Mouse (Mus musculus): Measurements from ENCODE around the gene Bri3bp. TPM values are rescaled to one million over a fixed set of nuclear protein-coding genes. Genes with fewer than 3 reads are reported as not detected.
A peak's percentile ranks its signal among the peaks of the same experiment; 100 is the strongest.

Gene Bri3bp
- polyA plus RNA-seq, 1 experiment: 23.5 TPM

- DNase-seq (ENCODE audit: low read depth): no peak
- TF ChIP-seq POLR2A (IDR thresholded peaks at IDR 0.05; ENCODE audit: borderline replicate concordance, extremely low read depth, insufficient read depth, insufficient read length, poor library complexity, severe bottlenecking) (no peak), CTCF (IDR thresholded peaks at IDR 0.05; ENCODE audit: borderline replicate concordance, extremely low read depth, insufficient read depth, insufficient read length) (no peak)
Observed at GRCm38 (mm10) chr5:125491107-125491506, 49.7 kb downstream of the Bri3bp start.

DNA sequence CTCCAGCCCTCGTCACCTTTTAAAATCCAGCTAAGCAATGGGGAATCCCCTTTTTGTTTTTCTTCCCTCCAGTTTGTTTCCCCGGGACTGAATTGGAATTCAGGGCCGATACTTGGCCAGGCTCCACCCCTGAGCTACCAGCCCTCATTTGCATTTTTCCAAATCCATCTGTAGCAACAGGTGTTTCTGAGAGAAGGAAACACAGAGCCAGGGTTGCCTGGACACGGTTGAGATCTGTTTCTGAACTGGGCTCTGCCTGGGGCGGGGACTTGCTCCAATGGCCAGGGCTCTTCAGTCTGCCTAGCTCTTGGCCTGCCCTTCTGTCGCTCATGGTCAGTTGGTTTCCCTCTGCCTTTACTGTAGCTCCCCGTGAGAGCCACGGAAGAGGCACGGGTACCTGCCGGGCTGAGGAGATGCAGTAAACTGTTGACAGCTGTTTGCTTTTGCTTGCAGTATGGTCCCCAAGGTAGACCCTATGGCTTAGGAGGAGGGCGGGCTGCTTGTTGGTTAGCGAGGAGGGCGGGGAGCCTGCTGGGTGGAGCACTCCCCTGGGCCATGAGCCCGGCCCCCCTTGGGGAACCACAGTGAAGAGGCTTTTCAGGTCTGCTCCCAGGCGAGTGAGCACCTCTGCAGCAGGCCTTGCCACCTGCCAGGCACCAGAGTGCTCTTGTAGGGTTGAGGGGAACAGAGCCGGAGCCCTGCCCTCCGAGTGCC lies 51.2 kb downstream of the Bri3bp start:
- DNase-seq (ENCODE audit: low read depth): peak; percentile 26
- TF ChIP-seq POLR2A (IDR thresholded peaks at IDR 0.05; ENCODE audit: borderline replicate concordance, extremely low read depth, insufficient read depth, insufficient read length, poor library complexity, severe bottlenecking): no peak
- TF ChIP-seq CTCF (IDR thresholded peaks at IDR 0.05; ENCODE audit: borderline replicate concordance, extremely low read depth, insufficient read depth, insufficient read length): no peak

GRCm38 (mm10) chr5:125493093-125493423 lies 51.7 kb downstream of the Bri3bp start:
- no peak for DNase-seq (ENCODE audit: low read depth)
- TF ChIP-seq CTCF (IDR thresholded peaks at IDR 0.05; ENCODE audit: borderline replicate concordance, extremely low read depth, insufficient read depth, insufficient read length) (no peak), POLR2A (IDR thresholded peaks at IDR 0.05; ENCODE audit: borderline replicate concordance, extremely low read depth, insufficient read depth, insufficient read length, poor library complexity, severe bottlenecking) (no peak)

GRCm38 (mm10) chr5:125495655-125496054 lies 54.3 kb downstream of the Bri3bp start:
- TF ChIP-seq POLR2A (IDR thresholded peaks at IDR 0.05; ENCODE audit: borderline replicate concordance, extremely low read depth, insufficient read depth, insufficient read length, poor library complexity, severe bottlenecking): no peak
- DNase-seq (ENCODE audit: low read depth): no peak

GRCm38 (mm10) chr5:125497821-125498600 lies 56.6 kb downstream of the Bri3bp start:
- TF ChIP-seq POLR2A (IDR thresholded peaks at IDR 0.05; ENCODE audit: borderline replicate concordance, extremely low read depth, insufficient read depth, insufficient read length, poor library complexity, severe bottlenecking) (no peak), CTCF (IDR thresholded peaks at IDR 0.05; ENCODE audit: borderline replicate concordance, extremely low read depth, insufficient read depth, insufficient read length) (peak; percentile 76)
- DNase-seq (ENCODE audit: low read depth): peak; percentile 84

- no peak for DNase-seq (ENCODE audit: low read depth)
- TF ChIP-seq POLR2A (IDR thresholded peaks at IDR 0.05; ENCODE audit: borderline replicate concordance, extremely low read depth, insufficient read depth, insufficient read length, poor library complexity, severe bottlenecking) (no peak), CTCF (IDR thresholded peaks at IDR 0.05; ENCODE audit: borderline replicate concordance, extremely low read depth, insufficient read depth, insufficient read length) (no peak)
Observed at GRCm38 (mm10) chr5:125501505-125501904, 60.1 kb downstream of the Bri3bp start.

DNA sequence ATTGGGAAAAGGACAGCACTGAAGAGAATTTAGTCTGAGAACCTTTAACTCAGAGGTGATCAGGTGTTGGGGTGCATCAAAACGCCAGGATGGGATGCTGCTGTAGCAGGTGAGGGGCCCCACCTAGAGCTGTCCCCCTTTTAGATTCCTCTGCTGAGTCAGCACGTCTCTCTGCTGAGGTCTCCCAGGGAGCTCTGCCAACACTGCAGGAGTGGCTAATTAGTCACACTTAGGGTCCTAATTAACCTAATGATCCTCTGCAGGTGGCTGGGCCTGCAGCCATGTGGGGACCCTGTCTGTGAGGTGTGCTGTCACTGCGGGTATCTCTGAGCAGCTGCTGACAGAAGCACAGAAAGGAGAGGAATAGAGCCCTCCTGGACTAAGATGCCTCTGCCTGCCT lies 60.8 kb downstream of the Bri3bp start:
- no peak for TF ChIP-seq CTCF (IDR thresholded peaks at IDR 0.05; ENCODE audit: borderline replicate concordance, extremely low read depth, insufficient read depth, insufficient read length)
- TF ChIP-seq POLR2A (IDR thresholded peaks at IDR 0.05; ENCODE audit: borderline replicate concordance, extremely low read depth, insufficient read depth, insufficient read length, poor library complexity, severe bottlenecking): no peak
- DNase-seq (ENCODE audit: low read depth): peak; percentile 59

- TF ChIP-seq CTCF (IDR thresholded peaks at IDR 0.05; ENCODE audit: borderline replicate concordance, extremely low read depth, insufficient read depth, insufficient read length): no peak
- no peak for TF ChIP-seq POLR2A (IDR thresholded peaks at IDR 0.05; ENCODE audit: borderline replicate concordance, extremely low read depth, insufficient read depth, insufficient read length, poor library complexity, severe bottlenecking)
- no peak for DNase-seq (ENCODE audit: low read depth)
Observed at GRCm38 (mm10) chr5:125503628-125504027, 62.3 kb downstream of the Bri3bp start.

- TF ChIP-seq POLR2A (IDR thresholded peaks at IDR 0.05; ENCODE audit: borderline replicate concordance, extremely low read depth, insufficient read depth, insufficient read length, poor library complexity, severe bottlenecking) (no peak), CTCF (IDR thresholded peaks at IDR 0.05; ENCODE audit: borderline replicate concordance, extremely low read depth, insufficient read depth, insufficient read length) (no peak)
- DNase-seq (ENCODE audit: low read depth): no peak
Observed at GRCm38 (mm10) chr5:125504692-125505091, 63.3 kb downstream of the Bri3bp start.

- no peak for DNase-seq (ENCODE audit: low read depth)
- TF ChIP-seq POLR2A (IDR thresholded peaks at IDR 0.05; ENCODE audit: borderline replicate concordance, extremely low read depth, insufficient read depth, insufficient read length, poor library complexity, severe bottlenecking): no peak
- TF ChIP-seq CTCF (IDR thresholded peaks at IDR 0.05; ENCODE audit: borderline replicate concordance, extremely low read depth, insufficient read depth, insufficient read length): no peak
Observed at GRCm38 (mm10) chr5:125505968-125506367, 64.6 kb downstream of the Bri3bp start.

GRCm38 (mm10) chr5:125507582-125507981 lies 66.2 kb downstream of the Bri3bp start:
- DNase-seq (ENCODE audit: low read depth): no peak
- TF ChIP-seq POLR2A (IDR thresholded peaks at IDR 0.05; ENCODE audit: borderline replicate concordance, extremely low read depth, insufficient read depth, insufficient read length, poor library complexity, severe bottlenecking) (no peak), CTCF (IDR thresholded peaks at IDR 0.05; ENCODE audit: borderline replicate concordance, extremely low read depth, insufficient read depth, insufficient read length) (peak; percentile 24; the same call in 1 of the 2 replicates)

DNA sequence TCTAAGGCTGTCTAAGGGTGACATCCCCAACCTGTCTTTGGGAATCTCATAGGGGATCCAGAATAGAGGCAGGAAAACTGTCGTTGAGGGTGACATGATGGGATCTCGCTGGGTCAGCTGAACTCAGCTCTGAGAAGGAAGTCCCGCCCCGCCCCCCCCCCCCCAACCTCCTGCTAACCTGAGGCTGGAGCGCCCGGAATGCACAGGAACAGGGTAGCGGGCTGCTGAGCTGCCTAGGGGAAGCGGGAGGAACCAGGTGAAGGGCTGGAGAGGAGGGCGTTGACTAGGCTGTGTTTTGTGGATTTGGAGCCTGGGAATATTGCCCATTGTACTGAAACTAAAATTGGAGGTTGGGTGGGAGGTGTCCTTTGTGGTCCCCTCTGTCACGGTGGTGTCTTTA lies 66.6 kb downstream of the Bri3bp start:
- TF ChIP-seq POLR2A (IDR thresholded peaks at IDR 0.05; ENCODE audit: borderline replicate concordance, extremely low read depth, insufficient read depth, insufficient read length, poor library complexity, severe bottlenecking) (no peak), CTCF (IDR thresholded peaks at IDR 0.05; ENCODE audit: borderline replicate concordance, extremely low read depth, insufficient read depth, insufficient read length) (no peak)
- DNase-seq (ENCODE audit: low read depth): no peak

Data from brain, embryonic 14.5 days (tissue).